Mouse (Mus musculus) cerebral cortex, adult 2 months (tissue): ENCODE measurements around the gene Krtap9-3.

Experiments used
- WGBS: fragments of 180-500 bp; shearing (Covaris S2); methylation state at CpG from one replicate; pipeline ENCODE4 v1.1.7; 2018; 5-methylcytosine and 5-hydroxymethylcytosine counted together

The Krtap9-3 gene

DNA sequence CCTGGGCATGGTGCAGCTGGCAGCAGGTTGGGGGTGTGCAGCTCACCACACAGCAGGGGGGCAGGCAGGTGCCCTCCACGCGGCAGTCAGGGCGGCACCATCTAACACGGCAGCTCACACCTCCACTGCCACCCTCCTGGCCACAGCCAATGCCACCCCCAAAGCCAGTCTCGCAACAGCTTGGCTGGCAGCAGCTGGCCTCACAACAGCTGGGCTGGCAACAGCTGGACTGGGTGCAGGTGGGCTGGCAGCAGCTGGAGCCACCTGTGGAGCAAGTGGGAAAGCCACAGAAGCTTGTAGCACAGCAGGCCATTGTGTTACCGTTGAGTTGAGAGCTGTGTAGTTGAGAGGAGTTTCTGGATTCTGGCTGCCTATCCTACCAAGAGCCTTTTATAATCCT, at the start of gene Krtap9-3:
TSS of gene Krtap9-3 (minus strand) at position 364 of the 400 bp plus-strand sequence.
- 69% methylated on average over 6 of the region's 6 CpGs for WGBS

- 54% methylated on average over 15 of the region's 15 CpGs for WGBS
Measured at GRCm38 (mm10) chr11:99646444-99646843, 48.5 kb upstream of the Krtap9-3 start.

DNA sequence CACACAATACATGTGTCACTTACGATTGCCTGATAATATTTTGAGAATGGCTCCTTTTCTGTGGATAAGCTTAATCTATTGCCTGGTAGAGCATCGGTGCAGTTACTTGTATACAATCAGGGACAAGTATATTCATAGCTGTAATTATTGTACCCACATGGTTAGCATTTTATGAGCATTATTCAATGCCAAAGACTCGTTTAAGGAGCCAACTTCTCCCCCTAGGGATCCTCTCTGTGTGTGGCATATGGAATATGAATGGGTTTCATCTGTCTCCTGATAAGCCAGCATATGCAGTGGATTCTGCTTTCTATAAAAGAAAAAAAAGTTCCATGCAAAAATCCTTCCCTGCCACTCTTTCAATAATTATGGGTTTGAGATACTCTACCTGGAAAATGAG, 46.4 kb upstream of the Krtap9-3 start:
- 32% methylated on average over 3 of the region's 3 CpGs for WGBS

GRCm38 (mm10) chr11:99643635-99644139, 45.8 kb upstream of the Krtap9-3 start, which contains the start of gene Krtap4-7:
Gene Krtap4-7, minus strand, starts transcription at chr11:99644089.
- 79% methylated on average over 9 of the region's 9 CpGs for WGBS

- 51% methylated on average over 1 of the region's 1 CpGs for WGBS
Measured at GRCm38 (mm10) chr11:99640926-99641325, 43.0 kb upstream of the Krtap9-3 start.

GRCm38 (mm10) chr11:99637086-99637485, 39.2 kb upstream of the Krtap9-3 start:
- WGBS, result 29% methylated on average over 1 of the region's 1 CpGs

- 48% methylated on average over 8 of the region's 8 CpGs for WGBS
Measured at GRCm38 (mm10) chr11:99634653-99635134, 36.8 kb upstream of the Krtap9-3 start, which contains the start of gene Krtap4-2. Gene Krtap4-2, minus strand, starts transcription at chr11:99635084.

- 50% methylated on average over 2 of the region's 2 CpGs for WGBS
Measured at GRCm38 (mm10) chr11:99633293-99633692, 35.4 kb upstream of the Krtap9-3 start.

DNA sequence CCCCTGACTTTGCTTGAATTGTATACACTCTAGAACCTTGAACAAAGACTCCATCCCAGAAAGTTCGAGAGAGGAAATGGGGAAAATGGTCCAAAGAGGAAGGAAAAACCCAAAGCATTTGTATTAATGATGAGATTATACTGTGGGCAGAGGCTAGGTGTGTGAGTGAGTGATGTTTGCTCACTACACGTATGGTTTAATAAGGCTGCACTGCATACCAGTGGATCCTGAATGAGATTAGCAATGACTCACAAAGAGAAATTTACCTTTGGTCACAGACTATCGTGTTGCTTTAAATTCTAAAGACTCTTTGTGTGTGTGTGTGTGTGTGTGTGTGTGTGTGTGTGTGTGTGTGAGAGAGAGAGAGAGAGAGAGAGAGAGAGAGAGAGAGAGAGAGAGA, 33.0 kb upstream of the Krtap9-3 start:
- WGBS, result 77% methylated on average over 3 of the region's 3 CpGs

GRCm38 (mm10) chr11:99628138-99628537, 30.2 kb upstream of the Krtap9-3 start, which contains the start of gene Krtap4-1:
Gene Krtap4-1, minus strand, starts transcription at chr11:99628238.
- 84% methylated on average over 4 of the region's 4 CpGs for WGBS

GRCm38 (mm10) chr11:99620335-99620734, 22.4 kb upstream of the Krtap9-3 start, which contains the start of gene Gm11562:
Gene Gm11562, minus strand, starts transcription at chr11:99620435.
- 87% methylated on average over 2 of the region's 2 CpGs for WGBS

GRCm38 (mm10) chr11:99614796-99615363, 17.0 kb upstream of the Krtap9-3 start, which contains the start of gene Krtap2-4:
Gene Krtap2-4, minus strand, starts transcription at chr11:99614846.
- 57% methylated on average over 3 of the region's 3 CpGs for WGBS

DNA sequence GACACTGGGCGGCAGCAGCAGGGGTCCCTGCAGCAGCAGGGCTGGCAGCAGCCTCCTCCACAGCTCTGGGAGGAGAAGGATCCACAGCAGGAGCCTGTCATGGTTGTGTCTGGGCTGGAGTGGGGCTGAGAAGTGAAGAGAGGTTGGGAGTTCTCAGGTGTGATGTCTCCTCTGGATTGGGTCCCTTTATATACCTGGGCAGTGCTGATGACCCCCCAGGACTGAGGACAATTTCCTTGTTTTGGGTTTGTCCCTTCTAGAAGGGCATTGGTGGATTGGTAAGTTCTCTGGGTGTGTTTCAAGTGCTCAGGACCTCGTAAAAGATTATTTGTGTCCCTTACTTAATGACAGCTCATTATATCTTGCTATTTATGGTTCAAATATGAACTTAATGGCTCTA, 12.2 kb upstream of the Krtap9-3 start, which contains the start of gene Gm11937:
TSS of gene Gm11937 (minus strand) at position 101 of the 400 bp plus-strand sequence.
- WGBS, result 62% methylated on average over 1 of the region's 2 CpGs

GRCm38 (mm10) chr11:99609126-99609525, 11.2 kb upstream of the Krtap9-3 start:
- 40% methylated on average over 1 of the region's 1 CpGs for WGBS

- 83% methylated on average over 1 of the region's 1 CpGs for WGBS
Measured at GRCm38 (mm10) chr11:99603208-99603607, 5.3 kb upstream of the Krtap9-3 start, which contains the start of gene Gm11938. Gene Gm11938, minus strand, starts transcription at chr11:99603308.

- 86% methylated on average over 6 of the region's 6 CpGs for WGBS
Measured at GRCm38 (mm10) chr11:99590981-99591380, 6.9 kb downstream of the Krtap9-3 start, which contains the start of gene Krtap1-3. Gene Krtap1-3, minus strand, starts transcription at chr11:99591339.

DNA sequence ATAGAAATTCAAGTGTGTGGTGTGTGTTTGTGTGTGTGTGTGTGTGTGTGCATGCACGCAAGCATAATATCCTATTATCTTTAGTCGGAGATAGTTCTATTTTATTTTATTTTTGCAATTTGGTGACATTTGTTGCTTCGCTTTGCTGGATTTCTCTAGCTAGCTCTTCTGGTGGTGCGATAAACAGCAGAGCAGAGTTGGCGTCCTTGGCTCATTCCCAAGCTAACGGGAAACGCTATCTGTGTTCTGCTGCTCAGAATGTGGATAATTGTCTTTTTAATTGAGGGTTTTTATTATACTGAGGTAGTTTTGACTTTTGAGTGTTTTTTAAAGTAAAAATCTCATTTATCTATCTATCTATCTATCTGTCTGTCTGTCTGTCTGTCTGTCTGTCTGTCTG, 12.8 kb downstream of the Krtap9-3 start:
- 51% methylated on average over 7 of the region's 7 CpGs for WGBS

DNA sequence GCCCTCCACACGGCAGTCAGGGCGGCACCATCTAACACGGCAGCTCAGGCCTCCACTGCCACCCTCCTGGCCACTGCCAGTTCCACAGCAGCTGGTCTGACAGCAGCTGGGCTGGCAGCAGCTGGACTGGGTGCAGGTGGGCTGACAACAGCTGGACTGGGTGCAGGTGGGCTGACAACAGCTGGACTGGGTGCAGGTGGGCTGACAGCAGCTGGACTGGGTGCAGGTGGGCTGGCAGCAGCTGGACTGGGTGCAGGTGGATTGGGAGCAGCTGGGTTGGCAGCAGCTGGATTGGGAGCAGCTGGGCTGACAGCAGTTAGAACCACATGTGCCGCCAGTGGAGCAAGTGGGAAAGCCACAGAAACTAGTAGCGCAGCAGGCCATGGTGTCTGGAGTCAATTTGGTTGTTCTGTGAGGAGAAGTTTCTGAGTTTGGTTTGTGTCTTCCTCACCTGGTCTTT, 14.6 kb downstream of the Krtap9-3 start, which contains the start of gene Krtap1-4:
TSS of gene Krtap1-4 (minus strand) at position 410 of the 460 bp plus-strand sequence.
- WGBS, result 86% methylated on average over 5 of the region's 5 CpGs

GRCm38 (mm10) chr11:99581564-99581963, 16.3 kb downstream of the Krtap9-3 start:
- 44% methylated on average over 6 of the region's 6 CpGs for WGBS

GRCm38 (mm10) chr11:99581051-99581450, 16.9 kb downstream of the Krtap9-3 start:
- WGBS, result 92% methylated on average over 5 of the region's 5 CpGs

DNA sequence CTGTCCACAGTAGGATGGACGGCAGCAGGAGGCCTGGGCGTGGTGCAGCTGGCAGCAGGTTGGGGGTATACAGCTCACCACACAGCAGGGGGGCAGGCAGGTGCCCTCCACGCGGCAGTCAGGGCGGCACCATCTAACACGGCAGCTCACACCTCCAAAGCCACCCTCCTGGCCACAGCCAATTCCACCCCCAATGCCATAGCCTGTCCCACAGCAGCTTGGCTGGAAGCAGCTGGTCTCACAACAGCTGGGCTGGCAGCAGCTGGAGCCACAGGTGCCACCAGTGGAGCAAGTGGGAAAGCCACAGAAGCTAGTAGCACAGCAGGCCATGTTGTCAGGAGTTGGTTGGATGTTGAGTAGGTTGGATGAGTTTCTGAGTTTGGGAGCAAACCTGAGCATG, 17.3 kb downstream of the Krtap9-3 start, which contains the start of gene Krtap1-5:
TSS of gene Krtap1-5 (minus strand) at position 381 of the 400 bp plus-strand sequence.
- whole genome bisulfite sequencing, result 82% methylated on average over 6 of the region's 6 CpGs

DNA sequence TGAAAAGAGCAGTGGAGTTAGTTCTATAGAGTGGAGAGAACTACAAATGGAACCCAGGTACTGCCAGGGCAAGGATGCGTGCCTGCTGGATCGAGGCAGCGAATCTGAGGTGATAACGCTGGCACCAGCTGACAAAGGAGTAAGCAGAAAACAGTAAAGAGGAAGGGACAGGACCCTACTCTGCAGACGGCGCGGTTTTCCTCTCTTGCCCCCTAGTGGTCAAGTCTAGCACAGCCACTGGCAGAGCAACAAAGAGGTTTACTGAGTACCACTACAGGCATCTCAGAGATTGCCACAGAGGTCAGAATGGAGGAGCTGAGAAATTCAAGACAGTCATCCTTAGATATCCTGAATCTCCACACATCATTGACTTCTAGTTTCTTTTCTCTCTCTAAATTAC, 23.8 kb downstream of the Krtap9-3 start:
- WGBS, result 7% methylated on average over 7 of the region's 7 CpGs

- WGBS, result 39% methylated on average over 4 of the region's 4 CpGs
Measured at GRCm38 (mm10) chr11:99573164-99573563, 24.7 kb downstream of the Krtap9-3 start.
